Mouse (Mus musculus) heart, postnatal 0 days (tissue): ENCODE results near the gene Tmem179.

Experiments
- CTCF ChIP-seq: IDR thresholded peaks from 2 replicates; pipeline ENCODE4 v1.5.1; 2016; ENCODE audit warnings: antibody characterized with exemption, control low read depth, low read depth
- EP300 ChIP-seq: IDR thresholded peaks from 2 replicates; pipeline ENCODE4 v1.6.1; 2016; ENCODE audit warnings: antibody characterized with exemption, low read depth

DNA sequence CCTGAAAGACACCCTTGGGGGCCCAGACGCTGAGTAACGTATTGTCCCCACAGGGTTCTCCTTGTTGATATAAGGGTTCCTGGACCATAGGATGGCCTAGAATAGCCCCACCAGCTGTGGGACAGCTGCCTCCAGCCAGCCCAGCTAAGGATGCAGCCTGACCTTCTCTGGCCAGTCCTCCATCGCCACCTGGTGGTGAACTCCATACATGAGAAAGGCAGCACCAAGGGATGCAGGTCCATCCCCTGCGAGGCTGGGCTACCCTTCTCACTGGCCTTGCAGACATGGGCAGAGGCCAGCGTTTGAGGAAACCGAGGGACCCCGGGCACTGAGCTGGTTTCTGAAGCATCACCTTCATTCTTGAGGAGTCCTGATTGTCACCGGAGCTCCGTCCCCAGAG lies 42.8 kb downstream of the Tmem179 start:
- peak; percentile 99 for TF ChIP-seq CTCF
- TF ChIP-seq EP300: no peak
